In the genomic region with DNA sequence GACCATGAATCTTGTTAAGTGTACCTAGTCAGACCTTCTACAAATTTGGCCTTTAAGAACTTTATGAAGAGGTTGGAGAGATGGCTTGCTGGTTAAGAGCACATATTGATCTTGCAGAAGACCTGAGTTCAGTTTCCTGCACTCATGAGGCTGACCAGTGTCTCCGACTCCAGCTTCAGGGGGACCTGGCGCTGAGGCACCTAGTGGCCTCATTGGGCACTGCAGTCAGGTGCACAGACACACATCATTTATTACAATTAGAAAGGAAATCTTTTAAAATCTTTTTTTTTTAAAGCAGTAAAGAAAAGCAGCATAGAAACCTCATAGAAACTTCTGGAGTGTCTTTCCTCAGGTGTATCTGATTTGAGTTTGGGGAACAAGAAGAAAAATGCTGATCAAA, we compare ENCODE assay signal across 30 mouse cellular contexts.
DNase-seq lines count a peak whose midpoint lies in the region; ATAC-seq and TF ChIP-seq lines count a peak whose summit lies in the region.
"Had no signal": no experiment of that assay in that cellular context is flagged by ENCODE, and none has a peak within 500 bp of the region (broad histone marks: within the 10 kb centered on the region; RNA-seq: fewer than 3 reads in every experiment).

No protein-coding gene starts in this region.

- H3K4me3 ChIP-seq in kidney, postnatal 0 days (replicated peaks; ENCODE audit: low read depth, low read length), result no peak overlapping the region
- H3K4me3 ChIP-seq in lung, embryonic 14.5 days (ENCODE audit: low read depth, low read length), result no peak overlapping the region
- H3K4me3 ChIP-seq in MEL (ENCODE audit: control insufficient read depth in 1 of 2, insufficient read depth in 1 of 2, low read depth in 2 of 2, low read length in 2 of 2), result no peak overlapping the region
- H3K4me3 ChIP-seq: embryonic facial prominence, embryonic 13.5 days; erythroblast, embryonic 14.5 days; forebrain, embryonic 13.5 days; heart, embryonic 12.5 days; hindbrain, embryonic 12.5 days; limb, embryonic 12.5 days; midbrain, embryonic 15.5 days; myocyte; neural tube, embryonic 13.5 days had no signal

- TF ChIP-seq RAD21 in MEL (IDR thresholded peaks at IDR 0.05; ENCODE audit: low read depth, low read length), result no peak

- H3K27me3 ChIP-seq in kidney, postnatal 0 days (ENCODE audit: insufficient read depth, low read length), result no peaks in the 10 kb centered on the region
- peaks cover 10% of the 10 kb centered on the region; the same call in 1 of the 2 replicates for H3K27me3 ChIP-seq in lung, embryonic 14.5 days (ENCODE audit: insufficient read depth, low read length)
- no peaks in the 10 kb centered on the region for H3K27me3 ChIP-seq in MEL (ENCODE audit: control insufficient read depth in 1 of 2, insufficient read depth in 2 of 2, low read length in 2 of 2)
- H3K27me3 ChIP-seq: embryonic facial prominence, embryonic 13.5 days; heart, embryonic 12.5 days; hindbrain, embryonic 12.5 days; limb, embryonic 12.5 days; midbrain, embryonic 15.5 days had no signal

- no peak overlapping the region for H3K4me2 ChIP-seq in kidney, postnatal 0 days (ENCODE audit: low read length)
- H3K4me2 ChIP-seq in lung, embryonic 14.5 days, result no peak overlapping the region
- H3K4me2 ChIP-seq: embryonic facial prominence, embryonic 13.5 days; forebrain, embryonic 13.5 days; heart, embryonic 12.5 days; hindbrain, embryonic 12.5 days; limb, embryonic 12.5 days; midbrain, embryonic 15.5 days; neural tube, embryonic 13.5 days had no signal

- no peaks in the 10 kb centered on the region for H3K9me3 ChIP-seq in kidney, postnatal 0 days (replicated peaks; ENCODE audit: low read length)
- H3K9me3 ChIP-seq in lung, embryonic 14.5 days (ENCODE audit: low read depth, low read length), result no peaks in the 10 kb centered on the region
- H3K9me3 ChIP-seq in MEL (replicated peaks; ENCODE audit: insufficient read depth, low read length), result no peaks in the 10 kb centered on the region
- H3K9me3 ChIP-seq: embryonic facial prominence, embryonic 13.5 days; limb, embryonic 12.5 days; midbrain, embryonic 15.5 days; neural tube, embryonic 13.5 days had no signal

- no peak overlapping the region for H3K9ac ChIP-seq in kidney, postnatal 0 days (ENCODE audit: low read depth, low read length)
- H3K9ac ChIP-seq in lung, embryonic 14.5 days, result no peak overlapping the region
- no peak overlapping the region for H3K9ac ChIP-seq in MEL (ENCODE audit: control insufficient read depth, low read depth, low read length, poor library complexity, severe bottlenecking)
- H3K9ac ChIP-seq: embryonic facial prominence, embryonic 13.5 days; forebrain, embryonic 13.5 days; heart, embryonic 12.5 days; hindbrain, embryonic 12.5 days; limb, embryonic 12.5 days; midbrain, embryonic 15.5 days; neural tube, embryonic 13.5 days had no signal

- ATAC-seq in kidney, postnatal 0 days (replicated peaks; ENCODE audit: low FRiP score, low read depth), result no peak
- no peak for ATAC-seq in lung, embryonic 14.5 days (ENCODE audit: insufficient read depth)
- ATAC-seq: forebrain, embryonic 13.5 days; inflammation-experienced regulatory T-cells, adult 6 months; midbrain, embryonic 15.5 days had no signal

- 93% methylated on average over 2 of the region's 2 CpGs for WGBS in kidney, postnatal 0 days
- WGBS in lung, embryonic 14.5 days, result 90% methylated on average over 2 of the region's 2 CpGs

- no peaks in the 10 kb centered on the region for H3K79me2 ChIP-seq in MEL (ENCODE audit: control insufficient read depth, insufficient read depth, low read length, poor library complexity)

- H3K36me3 ChIP-seq in kidney, postnatal 0 days (ENCODE audit: insufficient read depth, low read length), result no peaks in the 10 kb centered on the region
- no peaks in the 10 kb centered on the region for H3K36me3 ChIP-seq in lung, embryonic 14.5 days (ENCODE audit: insufficient read depth)
- no peaks in the 10 kb centered on the region for H3K36me3 ChIP-seq in MEL (ENCODE audit: control insufficient read depth in 1 of 2, insufficient read depth in 2 of 2, low read length in 2 of 2)
- H3K36me3 ChIP-seq: embryonic facial prominence, embryonic 13.5 days; heart, embryonic 12.5 days; hindbrain, embryonic 12.5 days; limb, embryonic 12.5 days; midbrain, embryonic 15.5 days; neural tube, embryonic 13.5 days had no signal

- H3K4me1 ChIP-seq in kidney, postnatal 0 days (replicated peaks; ENCODE audit: insufficient read depth, low read length), result peaks cover 17% of the 10 kb centered on the region; the same call in 1 of the 2 replicates
- no peaks in the 10 kb centered on the region; the same call in 1 of the 2 replicates for H3K4me1 ChIP-seq in lung, embryonic 14.5 days (ENCODE audit: insufficient read depth)
- H3K4me1 ChIP-seq in MEL (ENCODE audit: control insufficient read depth in 1 of 2, insufficient read depth in 2 of 2, low read length in 2 of 2), result no peaks in the 10 kb centered on the region

- H3K27ac ChIP-seq in kidney, postnatal 0 days, result no peak overlapping the region
- no peak overlapping the region for H3K27ac ChIP-seq in lung, embryonic 14.5 days (ENCODE audit: low read depth)
- H3K27ac ChIP-seq in MEL (ENCODE audit: control insufficient read depth, low read depth, low read length), result no peak overlapping the region
- H3K27ac ChIP-seq: embryonic facial prominence, embryonic 13.5 days; forebrain, embryonic 13.5 days; hindbrain, embryonic 12.5 days; limb, embryonic 12.5 days; midbrain, embryonic 15.5 days; neural tube, embryonic 13.5 days had no signal

- DNase-seq in kidney, postnatal 0 days (ENCODE audit: low spot score), result no peak
- DNase-seq in kidney, postnatal 14 days, result no peak
- DNase-seq in lung, embryonic 14.5 days, result no peak
- DNase-seq in lung, postnatal 10 days, result no peak
- DNase-seq in MEL (ENCODE audit: low read depth, low spot score), result no peak
- DNase-seq in brain, embryonic 14.5 days (ENCODE audit: low read depth), result no peak
- no peak for DNase-seq in spleen, postnatal 14 days (ENCODE audit: low spot score in 2 of 2)
- DNase-seq: cerebellum, adult 18-20 months; cerebellum, postnatal 36 days; embryo, embryonic 11 days; gastrocnemius, postnatal 14 days; heart, adult 11 months; heart, postnatal 10 days; kidney, adult 18-20 months; lung, postnatal 36 days; retina, postnatal 1 day; right cerebral cortex, postnatal 25 days; spleen, adult 18-20 months; thymus, adult 18-20 months; thymus, postnatal 4 days had no signal

- no peak for TF ChIP-seq EP300 in MEL (IDR thresholded peaks at IDR 0.05; ENCODE audit: low read depth in 1 of 2, low read length in 2 of 2)

- no peak for TF ChIP-seq POLR2A in MEL (IDR thresholded peaks at IDR 0.05; ENCODE audit: control insufficient read depth in 1 of 2, insufficient read depth in 1 of 2, low read depth in 1 of 2, low read length in 2 of 2, poor library complexity in 1 of 2)
- TF ChIP-seq POLR2A in brain, embryonic 14.5 days (IDR thresholded peaks at IDR 0.05; ENCODE audit: borderline replicate concordance, extremely low read depth, insufficient read depth, insufficient read length, poor library complexity, severe bottlenecking), result no peak

- TF ChIP-seq CTCF in kidney, postnatal 0 days (IDR thresholded peaks at IDR 0.05; ENCODE audit: low read depth), result peak; percentile 18; the same call in 1 of the 2 replicates
- peak; percentile 40; the same call in 1 of the 2 replicates for TF ChIP-seq CTCF in lung, embryonic 14.5 days (IDR thresholded peaks at IDR 0.05; ENCODE audit: low read depth)
- peak in 2 of 3 experiments; percentile 8 to 18; a peak in 1 of 6 replicates for TF ChIP-seq CTCF in MEL (IDR thresholded peaks at IDR 0.05 in 2 of 3, conservative IDR thresholded peaks at IDR 0.05 in 1 of 3; ENCODE audit: control insufficient read depth in 1 of 3, insufficient read depth in 1 of 3, low read depth in 2 of 3, low read length in 3 of 3, poor library complexity in 1 of 3, severe bottlenecking in 1 of 3)
- peak; percentile 22; the same call in 1 of the 2 replicates for TF ChIP-seq CTCF in brain, embryonic 14.5 days (IDR thresholded peaks at IDR 0.05; ENCODE audit: borderline replicate concordance, extremely low read depth, insufficient read depth, insufficient read length)

TF ChIP-seq in MEL, 35 proteins besides CTCF, POLR2A, EP300 and RAD21:
- TF ChIP-seq ZMIZ1 (IDR thresholded peaks at IDR 0.05; ENCODE audit: low read depth, low read length) (no peak), SIN3A (IDR thresholded peaks at IDR 0.05; ENCODE audit: low read length) (no peak), TCF12 (IDR thresholded peaks at IDR 0.05; ENCODE audit: low read depth, low read length) (no peak), ZNF384 (IDR thresholded peaks at IDR 0.05; ENCODE audit: low read depth, low read length) (no peak), USF2 (IDR thresholded peaks at IDR 0.05; ENCODE audit: borderline replicate concordance in 1 of 2, insufficient read depth in 1 of 2, low read depth in 1 of 2, low read length in 2 of 2) (no peak), USF1 (IDR thresholded peaks at IDR 0.05; ENCODE audit: low read depth, low read length) (no peak), MYC (IDR thresholded peaks at IDR 0.05; ENCODE audit: low read depth, low read length) (no peak), JUND (IDR thresholded peaks at IDR 0.05; ENCODE audit: low read depth, low read length) (no peak), SMC3 (IDR thresholded peaks at IDR 0.05; ENCODE audit: low read depth, low read length) (no peak), MYB (IDR thresholded peaks at IDR 0.05; ENCODE audit: low read depth, low read length) (no peak), UBTF (IDR thresholded peaks at IDR 0.05; ENCODE audit: borderline replicate concordance, insufficient read depth, low read depth, low read length) (no peak)
